1 mouse cellular context compared by ENCODE assay signal in genomic region chr6:23090346-23091055, GRCm38 (mm10). TPM values are rescaled to one million over a fixed set of nuclear protein-coding genes. Genes with fewer than 3 reads are reported as not detected.
"Had no signal": no experiment of that assay in that cellular context is flagged by ENCODE, and none has a peak within 500 bp of the region (broad histone marks: within the 10 kb centered on the region; RNA-seq: fewer than 3 reads in every experiment).

No protein-coding gene starts in this region.

RNA-seq across cellular contexts. Expression of gene Aass, which starts 42.3 kb away (rescaled TPM):
- polyA plus RNA-seq: macrophage had no signal
